Mouse (Mus musculus) lung, embryonic 14.5 days (tissue): ENCODE results near the gene Smarce1. TPM values are rescaled to one million over a fixed set of nuclear protein-coding genes. Genes with fewer than 3 reads are reported as not detected.

Experiments
- ATAC-seq: fragments of 200-750 bp; cut with Nextera tagmentation; 2 replicates; pipeline ENCODE4 v1.8.0; 2017; ENCODE audit warnings: mild to moderate bottlenecking, moderate TSS enrichment, moderate library complexity; ENCODE audit not compliant: insufficient read depth
- DNase-seq: peaks from one replicate; pipeline ENCODE4 v3.0.0-alpha.2; 2015
- H3K27ac ChIP-seq: fragments of 300-500 bp; sonication (generic); 2 replicates; pipeline ENCODE4 v1.5.1; 2014; ENCODE audit warnings: low read depth, mild to moderate bottlenecking, moderate library complexity
- H3K27me3 ChIP-seq: fragments of 300-500 bp; sonication (generic); 2 replicates; pipeline ENCODE4 v1.6.1; 2014; ENCODE audit warnings: low read length, control low read depth; ENCODE audit not compliant: insufficient read depth
- H3K36me3 ChIP-seq: fragments of 300-500 bp; sonication (generic); 2 replicates; pipeline ENCODE4 v1.6.1; 2014; ENCODE audit warnings: control low read depth; ENCODE audit not compliant: insufficient read depth
- H3K4me1 ChIP-seq: fragments of 300-500 bp; sonication (generic); 2 replicates; pipeline ENCODE4 v1.6.1; 2014; ENCODE audit warnings: antibody characterized with exemption, control low read depth; ENCODE audit not compliant: insufficient read depth
- H3K4me2 ChIP-seq: fragments of 300-500 bp; sonication (generic); 2 replicates; pipeline ENCODE4 v1.6.1; 2014; ENCODE audit warnings: mild to moderate bottlenecking
- H3K4me3 ChIP-seq: fragments of 300-500 bp; sonication (generic); 2 replicates; pipeline ENCODE4 v1.5.1; 2014; ENCODE audit warnings: low read depth, low read length
- H3K9ac ChIP-seq: fragments of 300-500 bp; sonication (generic); 2 replicates; pipeline ENCODE4 v1.6.1; 2014
- H3K9me3 ChIP-seq: fragments of 300-500 bp; sonication (generic); 2 replicates; pipeline ENCODE4 v1.6.1; 2016; ENCODE audit warnings: low read depth, low read length, control low read depth
- CTCF ChIP-seq: IDR thresholded peaks from 2 replicates; pipeline ENCODE4 v1.5.1; 2016; ENCODE audit warnings: antibody characterized with exemption, low read depth
- WGBS: fragments of 180-500 bp; shearing (Covaris S2); extraction: QIAGEN DNeasy Blood & Tissue Kit; methylation state at CpG from one replicate; pipeline ENCODE4 v1.1.7; 2014; 5-methylcytosine and 5-hydroxymethylcytosine counted together
- polyA plus RNA-seq: library from polyadenylated mRNA; unstranded; fragments of >200 nt; fragmentation: Nextera tagmentation; extraction: Ambion mirVana; gene quantifications from 2 replicates; pipeline ENCODE4 v1.2.1, GENCODE M21; 2014

Gene Smarce1
- polyA plus RNA-seq, 1 experiment from 2014 or later = 189 TPM

- no peak for DNase-seq
- Histone ChIP-seq H3K9me3 (no peaks in the 10 kb centered on the region), H3K4me3 (no peak overlapping the region), H3K36me3 (no peaks in the 10 kb centered on the region), H3K4me2 (no peak overlapping the region), H3K27ac (no peak overlapping the region), H3K27me3 (no peaks in the 10 kb centered on the region), H3K4me1 (no peaks in the 10 kb centered on the region), H3K9ac (no peak overlapping the region)
- 76% methylated on average over 6 of the region's 6 CpGs for WGBS
- TF ChIP-seq CTCF = no peak
- ATAC-seq = no peak
These were observed 70.6 kb downstream of the Smarce1 start for GRCm38 (mm10) chr11:99160228-99160627.

Other genes starting within 250 kb of the Smarce1 start
- 0.31 TPM in 1 of 2 replicates, not detected in the other for gene Gjd3, start 248.0 kb downstream of the Smarce1 start, polyA plus RNA-seq
- gene Top2a, start 206.8 kb downstream of the Smarce1 start, polyA plus RNA-seq = 349 and 364 TPM in 2 replicates
- 404 and 412 TPM in 2 replicates for gene Igfbp4, start 189.8 kb downstream of the Smarce1 start, polyA plus RNA-seq
- 0.39 and 0.47 TPM in 2 replicates for gene Tns4, start 141.7 kb downstream of the Smarce1 start, polyA plus RNA-seq
- 0.30 and 0.45 TPM in 2 replicates for gene Ccr7, start 75.9 kb downstream of the Smarce1 start, polyA plus RNA-seq
- 0.05 and 0.14 TPM in 2 replicates for gene Krt222, start 13.1 kb upstream of the Smarce1 start, polyA plus RNA-seq
- not detected in 2 replicates for gene Krt24, start 54.2 kb upstream of the Smarce1 start, polyA plus RNA-seq
- not detected in 2 replicates for gene Krt25, start 91.9 kb upstream of the Smarce1 start, polyA plus RNA-seq
- gene Krt26, start 106.9 kb upstream of the Smarce1 start, polyA plus RNA-seq = not detected in 2 replicates
- not detected in 2 replicates for gene Krt27, start 120.1 kb upstream of the Smarce1 start, polyA plus RNA-seq
- 0.29 TPM in 1 of 2 replicates, not detected in the other for gene Krt28, start 143.9 kb upstream of the Smarce1 start, polyA plus RNA-seq
- 24.5 and 24.6 TPM in 2 replicates for gene Krt10, start 158.3 kb upstream of the Smarce1 start, polyA plus RNA-seq
- gene Krt12, start 191.2 kb upstream of the Smarce1 start, polyA plus RNA-seq = not detected in 2 replicates
- gene Krt20, start 207.1 kb upstream of the Smarce1 start, polyA plus RNA-seq = 0.28 and 0.42 TPM in 2 replicates